In the genomic region with DNA sequence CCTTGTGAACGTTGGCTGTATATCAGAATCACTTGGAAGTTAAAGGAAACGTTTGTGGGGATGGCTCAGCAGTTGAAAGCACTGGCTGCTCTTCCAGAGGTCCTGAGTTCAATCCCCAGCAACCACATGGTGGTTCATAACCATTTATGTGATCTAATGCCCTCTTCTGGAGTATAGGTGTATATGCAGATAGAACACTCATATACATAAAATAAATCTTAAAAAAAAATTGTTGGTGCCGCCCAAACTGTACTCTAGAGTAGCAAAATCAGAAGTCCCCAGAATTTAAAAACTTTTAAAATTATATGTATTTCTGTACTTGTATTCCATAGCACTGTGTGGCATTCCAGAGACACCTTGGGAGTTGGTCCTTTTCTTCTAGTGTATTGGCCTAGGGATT, we compare ENCODE assay signal across 24 mouse cellular contexts. TPM values are rescaled to one million over a fixed set of nuclear protein-coding genes. Genes with fewer than 3 reads are reported as not detected.
DNase-seq lines count a peak whose midpoint lies in the region; ATAC-seq and TF ChIP-seq lines count a peak whose summit lies in the region.
"Had no signal": no experiment of that assay in that cellular context is flagged by ENCODE, and none has a peak within 500 bp of the region (broad histone marks: within the 10 kb centered on the region; RNA-seq: fewer than 3 reads in every experiment).

No protein-coding gene starts in this region.

- DNase-seq in kidney, postnatal 0 days (ENCODE audit: low spot score): peak; percentile 16
- DNase-seq in kidney, adult 9 months: no peak
- DNase-seq in 3T3-L1 (ENCODE audit: low read depth, low spot score): peak; percentile 38
- DNase-seq in CD4-positive helper T cell, adult 2 months (ENCODE audit: low read depth, low spot score): peak; percentile 24
- no peak for DNase-seq in forebrain, embryonic 10.5 days (ENCODE audit: extremely low spot score, low spot score)
- DNase-seq in left cerebral cortex, postnatal 14 days (ENCODE audit: low spot score in 2 of 2): no peak
- no peak for DNase-seq in hindbrain, embryonic 10.5 days (ENCODE audit: low spot score)
- DNase-seq: adrenal gland, adult 8-10 months; cerebellum, adult 8-10 months; liver, embryonic 13.5 days; midbrain, embryonic 14.5 days; right cerebral cortex, postnatal 14 days; thymus, postnatal 14 days had no signal

- H3K9me3 ChIP-seq in kidney, postnatal 0 days (replicated peaks; ENCODE audit: low read length): no peaks in the 10 kb centered on the region
- no peaks in the 10 kb centered on the region for H3K9me3 ChIP-seq in forebrain, embryonic 10.5 days
- no peaks in the 10 kb centered on the region for H3K9me3 ChIP-seq in hindbrain, embryonic 10.5 days
- H3K9me3 ChIP-seq: embryonic facial prominence, embryonic 12.5 days; forebrain, embryonic 15.5 days; heart, embryonic 12.5 days; intestine, embryonic 15.5 days; limb, embryonic 12.5 days; liver, embryonic 13.5 days; lung, embryonic 15.5 days; neural tube, embryonic 15.5 days had no signal

- no peak overlapping the region for H3K27ac ChIP-seq in kidney, postnatal 0 days
- H3K27ac ChIP-seq in forebrain, embryonic 10.5 days: no peak overlapping the region
- no peak overlapping the region for H3K27ac ChIP-seq in hindbrain, embryonic 10.5 days
- H3K27ac ChIP-seq: embryonic facial prominence, embryonic 12.5 days; forebrain, embryonic 15.5 days; hindbrain, embryonic 14.5 days; intestine, embryonic 15.5 days; limb, embryonic 12.5 days; liver, embryonic 13.5 days; lung, embryonic 15.5 days; neural tube, embryonic 15.5 days had no signal

- H3K4me1 ChIP-seq in kidney, postnatal 0 days (replicated peaks; ENCODE audit: insufficient read depth, low read length): peaks cover 3% of the 10 kb centered on the region; the same call in 1 of the 2 replicates
- H3K4me1 ChIP-seq in forebrain, embryonic 10.5 days: peaks cover 15% of the 10 kb centered on the region
- H3K4me1 ChIP-seq in hindbrain, embryonic 10.5 days (replicated peaks): peaks cover 11% of the 10 kb centered on the region

- intact Hi-C loops in left cerebral cortex, postnatal 14 days (cut with DNase I): no loop called here

- H3K4me3 ChIP-seq in kidney, postnatal 0 days (replicated peaks; ENCODE audit: low read depth, low read length): no peak overlapping the region
- H3K4me3 ChIP-seq in forebrain, embryonic 10.5 days: no peak overlapping the region
- H3K4me3 ChIP-seq in hindbrain, embryonic 10.5 days: no peak overlapping the region
- H3K4me3 ChIP-seq: embryonic facial prominence, embryonic 12.5 days; erythroblast, embryonic 14.5 days; forebrain, embryonic 15.5 days; heart, embryonic 12.5 days; intestine, embryonic 15.5 days; limb, embryonic 12.5 days; liver, embryonic 13.5 days; lung, embryonic 15.5 days; myocyte; neural tube, embryonic 15.5 days had no signal

- H3K27me3 ChIP-seq in kidney, postnatal 0 days (ENCODE audit: insufficient read depth, low read length): no peaks in the 10 kb centered on the region
- H3K27me3 ChIP-seq in forebrain, embryonic 10.5 days (ENCODE audit: poor library complexity, severe bottlenecking): no peaks in the 10 kb centered on the region
- H3K27me3 ChIP-seq in hindbrain, embryonic 10.5 days (ENCODE audit: insufficient read depth, poor library complexity, severe bottlenecking): no peaks in the 10 kb centered on the region
- H3K27me3 ChIP-seq: embryonic facial prominence, embryonic 12.5 days; forebrain, embryonic 15.5 days; heart, embryonic 12.5 days; intestine, embryonic 15.5 days; limb, embryonic 12.5 days; liver, embryonic 13.5 days; lung, embryonic 15.5 days; neural tube, embryonic 15.5 days had no signal

- no peak; the same call in 1 of the 2 replicates for TF ChIP-seq CTCF in kidney, postnatal 0 days (IDR thresholded peaks at IDR 0.05; ENCODE audit: low read depth)

- H3K9ac ChIP-seq in kidney, postnatal 0 days (ENCODE audit: low read depth, low read length): no peak overlapping the region
- H3K9ac ChIP-seq: embryonic facial prominence, embryonic 12.5 days; forebrain, embryonic 15.5 days; heart, embryonic 12.5 days; hindbrain, embryonic 14.5 days; intestine, embryonic 15.5 days; limb, embryonic 12.5 days; liver, embryonic 13.5 days; lung, embryonic 15.5 days; neural tube, embryonic 15.5 days had no signal

- ATAC-seq in kidney, postnatal 0 days (replicated peaks; ENCODE audit: low FRiP score, low read depth): no peak
- ATAC-seq in common myeloid progenitor, adult 5-6 weeks (replicated peaks; ENCODE audit: low read depth, poor library complexity, severe bottlenecking): 0 out of 2 replicates have a peak, but pooled peaks have one; percentile 45
- ATAC-seq: forebrain, embryonic 15.5 days; intestine, embryonic 15.5 days had no signal

- 52% methylated on average over 3 of the region's 3 CpGs for WGBS in kidney, postnatal 0 days
- WGBS in forebrain, embryonic 10.5 days: 90% methylated on average over 3 of the region's 3 CpGs
- 87% methylated on average over 3 of the region's 3 CpGs for WGBS in hindbrain, embryonic 10.5 days

- no peak overlapping the region for H3K4me2 ChIP-seq in kidney, postnatal 0 days (ENCODE audit: low read length)
- H3K4me2 ChIP-seq: embryonic facial prominence, embryonic 12.5 days; forebrain, embryonic 15.5 days; heart, embryonic 12.5 days; hindbrain, embryonic 14.5 days; intestine, embryonic 15.5 days; limb, embryonic 12.5 days; liver, embryonic 13.5 days; lung, embryonic 15.5 days; neural tube, embryonic 15.5 days had no signal

- H3K36me3 ChIP-seq in kidney, postnatal 0 days (ENCODE audit: insufficient read depth, low read length): no peaks in the 10 kb centered on the region
- peaks cover 34% of the 10 kb centered on the region for H3K36me3 ChIP-seq in forebrain, embryonic 10.5 days (replicated peaks)
- peaks cover 32% of the 10 kb centered on the region for H3K36me3 ChIP-seq in hindbrain, embryonic 10.5 days
- H3K36me3 ChIP-seq: forebrain, embryonic 15.5 days; intestine, embryonic 15.5 days; liver, embryonic 13.5 days; lung, embryonic 15.5 days; neural tube, embryonic 15.5 days had no signal

RNA-seq across cellular contexts. Expression of a gene that starts 6.0 kb away (rescaled TPM):
- 33.3 and 33.9 TPM in 2 replicates for polyA plus RNA-seq in kidney, postnatal 0 days (2015; fragmentation: Nextera tagmentation; extraction: Ambion mirVana)
- 15.3 and 23.0 TPM in 2 replicates for total RNA-seq in common myeloid progenitor, adult 5-6 weeks (2017)
- polyA plus RNA-seq in forebrain, embryonic 10.5 days (2016; fragmentation: Nextera tagmentation; extraction: Ambion mirVana): 48.5 and 53.4 TPM in 2 replicates
- total RNA-seq in left cerebral cortex, postnatal 14 days (2021): 10 to 100 TPM; 44.6 to 53.8 TPM
- 47.6 and 48.3 TPM in 2 replicates for polyA plus RNA-seq in hindbrain, embryonic 10.5 days (2016; fragmentation: Nextera tagmentation; extraction: Ambion mirVana)

RNA-seq across cellular contexts. Expression of a gene that starts 34.7 kb away (rescaled TPM):
- 258 and 302 TPM in 2 replicates for polyA plus RNA-seq in kidney, postnatal 0 days (2015; fragmentation: Nextera tagmentation; extraction: Ambion mirVana)
- total RNA-seq in common myeloid progenitor, adult 5-6 weeks (2017): 344 and 345 TPM in 2 replicates
- 510 and 525 TPM in 2 replicates for polyA plus RNA-seq in forebrain, embryonic 10.5 days (2016; fragmentation: Nextera tagmentation; extraction: Ambion mirVana)
- 100 to 1,000 TPM; 239 to 248 TPM for total RNA-seq in left cerebral cortex, postnatal 14 days (2021)
- 491 and 495 TPM in 2 replicates for polyA plus RNA-seq in hindbrain, embryonic 10.5 days (2016; fragmentation: Nextera tagmentation; extraction: Ambion mirVana)

Comparison
In these comparisons a context has a peak if more than half of its experiments do, and no peak if none do; other contexts are left out.
1. DNase-seq: peak in kidney, postnatal 0 days (single experiment), 3T3-L1 (single experiment) and CD4-positive helper T cell, adult 2 months (single experiment); none in kidney, adult 9 months (single experiment), forebrain, embryonic 10.5 days (single experiment), left cerebral cortex, postnatal 14 days (0 of 2) and hindbrain, embryonic 10.5 days (single experiment).